Mouse (Mus musculus): Measurements from ENCODE around the gene Gnpda2. TPM values are rescaled to one million over a fixed set of nuclear protein-coding genes. Genes with fewer than 3 reads are reported as not detected.

Gnpda2 gene
- polyA plus RNA-seq (2012; rRNA removed): 21.1 and 25.2 TPM in 2 replicates
- polyA plus RNA-seq (2014; fragmentation: Nextera tagmentation; extraction: Ambion mirVana): 53.4 and 54.4 TPM in 2 replicates

DNA sequence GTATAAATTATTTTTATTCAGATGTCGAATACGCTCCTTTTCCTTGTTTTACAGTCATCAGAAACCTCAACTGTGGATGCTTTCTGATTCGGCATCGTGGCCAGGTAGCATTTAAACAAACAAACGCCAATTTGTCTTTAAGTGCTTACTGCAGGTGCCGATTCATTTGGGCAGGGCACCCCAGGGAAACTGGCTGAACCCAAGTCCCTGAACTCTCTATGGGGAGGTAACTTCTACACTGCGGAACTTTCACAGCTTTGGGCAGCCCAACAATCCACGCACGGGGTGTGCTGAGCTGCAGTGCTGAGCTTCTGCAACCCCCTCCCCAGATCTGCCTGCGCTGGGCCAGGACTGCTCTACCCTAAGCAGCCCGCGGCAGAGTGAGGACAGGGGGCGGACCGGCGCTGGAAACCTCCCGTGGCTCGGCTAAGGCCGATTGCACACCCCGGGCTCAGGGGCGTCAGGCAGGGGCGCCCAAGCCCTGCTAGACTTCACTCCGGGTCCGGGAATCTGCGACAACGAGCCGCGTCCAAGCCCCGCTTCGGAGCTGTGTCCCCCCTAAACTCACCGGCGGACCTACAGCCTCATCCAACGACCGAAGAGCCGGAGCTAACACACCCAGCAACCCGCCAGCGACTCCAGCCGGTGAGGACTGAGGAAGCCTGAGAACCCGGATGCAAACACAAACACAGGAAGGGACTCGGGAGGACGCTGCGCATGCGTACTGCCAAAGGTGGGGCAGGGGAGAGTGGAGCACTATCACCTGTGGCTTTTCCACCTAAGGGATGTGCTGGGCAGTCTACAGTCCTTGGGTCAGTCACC is at the start of gene Gnpda2:
TSS of gene Gnpda2 (minus strand) at position 701 of the 822 bp plus-strand sequence.
- Histone ChIP-seq H3K27ac (replicated peaks; ENCODE audit: low read depth, low read length) (peak within 1 kb of the TSS; percentile 76), H3K36me3 (ENCODE audit: control insufficient read depth, insufficient read depth, low read length) (peaks cover 6% of the 10 kb centered on the region; the same call in 1 of the 2 replicates), H3K4me1 (ENCODE audit: control insufficient read depth, insufficient read depth, low read length) (0 out of 2 replicates have a peak, but pooled peaks cover 4% of the 10 kb centered on the region), H3K27me3 (ENCODE audit: control insufficient read depth, insufficient read depth, low read length) (no peaks in the 10 kb centered on the region), H3K4me2 (replicated peaks; ENCODE audit: low read depth, low read length, severe bottlenecking) (peak within 1 kb of the TSS; percentile 76), H3K4me3 (replicated peaks; ENCODE audit: low read length) (peak within 1 kb of the TSS; percentile 65), H3K9ac (ENCODE audit: low read depth, low read length, severe bottlenecking) (peak within 1 kb of the TSS; percentile 85), H3K9me3 (ENCODE audit: control insufficient read depth, low read length) (no peaks in the 10 kb centered on the region)
- ATAC-seq (ENCODE audit: low FRiP score, low read depth): peak; percentile 95
- WGBS: 4% methylated on average over 40 of the region's 42 CpGs
- TF ChIP-seq POLR2A (IDR thresholded peaks at IDR 0.05; ENCODE audit: borderline replicate concordance, extremely low read depth, insufficient read depth, insufficient read length): peak; percentile 89; the same call in 1 of the 2 replicates
- DNase-seq (ENCODE audit: low spot score): peak; percentile 92

GRCm38 (mm10) chr5:69634766-69635165 is 42.6 kb upstream of the Gnpda2 start:
- no peaks in the 10 kb centered on the region for H3K27me3 ChIP-seq (ENCODE audit: control insufficient read depth, insufficient read depth, low read length)
- ATAC-seq (ENCODE audit: low FRiP score, low read depth) (no peak), DNase-seq (ENCODE audit: low spot score) (no peak)
- H3K4me2 ChIP-seq (replicated peaks; ENCODE audit: low read depth, low read length, severe bottlenecking): no peak overlapping the region
- H3K27ac ChIP-seq (replicated peaks; ENCODE audit: low read depth, low read length): no peak overlapping the region
- no peak overlapping the region for H3K9ac ChIP-seq (ENCODE audit: low read depth, low read length, severe bottlenecking)
- WGBS: 70% methylated on average over 4 of the region's 4 CpGs
- no peaks in the 10 kb centered on the region for H3K36me3 ChIP-seq (ENCODE audit: control insufficient read depth, insufficient read depth, low read length)
- no peak overlapping the region for H3K4me3 ChIP-seq (replicated peaks; ENCODE audit: low read length)
- no peaks in the 10 kb centered on the region for H3K9me3 ChIP-seq (ENCODE audit: control insufficient read depth, low read length)
- TF ChIP-seq POLR2A (IDR thresholded peaks at IDR 0.05; ENCODE audit: borderline replicate concordance, extremely low read depth, insufficient read depth, insufficient read length): no peak
- no peaks in the 10 kb centered on the region for H3K4me1 ChIP-seq (ENCODE audit: control insufficient read depth, insufficient read depth, low read length)

GRCm38 (mm10) chr5:69620899-69621298 is 28.8 kb upstream of the Gnpda2 start:
- H3K36me3 ChIP-seq (ENCODE audit: control insufficient read depth, insufficient read depth, low read length): no peaks in the 10 kb centered on the region
- TF ChIP-seq POLR2A (IDR thresholded peaks at IDR 0.05; ENCODE audit: borderline replicate concordance, extremely low read depth, insufficient read depth, insufficient read length): no peak
- no peaks in the 10 kb centered on the region for H3K4me1 ChIP-seq (ENCODE audit: control insufficient read depth, insufficient read depth, low read length)
- 65% methylated on average over 1 of the region's 1 CpGs for WGBS
- H3K9me3 ChIP-seq (ENCODE audit: control insufficient read depth, low read length): no peaks in the 10 kb centered on the region
- no peak overlapping the region for H3K9ac ChIP-seq (ENCODE audit: low read depth, low read length, severe bottlenecking)
- no peak overlapping the region for H3K27ac ChIP-seq (replicated peaks; ENCODE audit: low read depth, low read length)
- ATAC-seq (ENCODE audit: low FRiP score, low read depth) (no peak), DNase-seq (ENCODE audit: low spot score) (no peak)
- no peaks in the 10 kb centered on the region for H3K27me3 ChIP-seq (ENCODE audit: control insufficient read depth, insufficient read depth, low read length)
- no peak overlapping the region for H3K4me2 ChIP-seq (replicated peaks; ENCODE audit: low read depth, low read length, severe bottlenecking)
- no peak overlapping the region for H3K4me3 ChIP-seq (replicated peaks; ENCODE audit: low read length)

- DNase-seq (ENCODE audit: low spot score): peak; percentile 75
- no peak overlapping the region for H3K27ac ChIP-seq (replicated peaks; ENCODE audit: low read depth, low read length)
- H3K9ac ChIP-seq (ENCODE audit: low read depth, low read length, severe bottlenecking): no peak overlapping the region
- no peaks in the 10 kb centered on the region for H3K36me3 ChIP-seq (ENCODE audit: control insufficient read depth, insufficient read depth, low read length)
- 20% methylated on average over 4 of the region's 4 CpGs for WGBS
- no peaks in the 10 kb centered on the region for H3K4me1 ChIP-seq (ENCODE audit: control insufficient read depth, insufficient read depth, low read length)
- H3K4me3 ChIP-seq (replicated peaks; ENCODE audit: low read length): no peak overlapping the region
- no peaks in the 10 kb centered on the region for H3K27me3 ChIP-seq (ENCODE audit: control insufficient read depth, insufficient read depth, low read length)
- H3K4me2 ChIP-seq (replicated peaks; ENCODE audit: low read depth, low read length, severe bottlenecking): no peak overlapping the region
- H3K9me3 ChIP-seq (ENCODE audit: control insufficient read depth, low read length): peaks cover 3% of the 10 kb centered on the region; the same call in 1 of the 2 replicates
- TF ChIP-seq POLR2A (IDR thresholded peaks at IDR 0.05; ENCODE audit: borderline replicate concordance, extremely low read depth, insufficient read depth, insufficient read length): no peak
- no peak for ATAC-seq (ENCODE audit: low FRiP score, low read depth)
These were observed 21.2 kb upstream of the Gnpda2 start for GRCm38 (mm10) chr5:69613209-69613796.

DNA sequence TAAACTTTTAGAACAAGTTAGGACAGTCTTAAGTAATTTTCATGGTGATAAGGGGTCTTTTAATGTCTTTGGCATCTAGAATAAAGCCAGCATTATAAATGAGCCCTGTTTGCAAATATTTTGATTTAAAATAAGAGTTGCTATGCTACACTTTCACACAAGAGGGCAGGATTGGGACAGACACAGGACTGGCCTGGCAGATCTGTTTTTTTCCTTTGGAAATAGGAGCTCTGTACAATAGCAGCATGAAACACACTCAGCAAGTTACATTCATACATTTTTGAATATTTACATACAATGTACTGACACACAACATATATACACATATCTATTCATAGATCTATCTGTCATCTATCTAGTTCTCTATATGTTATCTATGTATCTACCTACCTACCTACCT is 8.9 kb upstream of the Gnpda2 start:
- Histone ChIP-seq H3K9me3 (ENCODE audit: control insufficient read depth, low read length) (no peaks in the 10 kb centered on the region), H3K36me3 (ENCODE audit: control insufficient read depth, insufficient read depth, low read length) (no peaks in the 10 kb centered on the region), H3K4me2 (replicated peaks; ENCODE audit: low read depth, low read length, severe bottlenecking) (no peak overlapping the region), H3K27ac (replicated peaks; ENCODE audit: low read depth, low read length) (no peak overlapping the region), H3K27me3 (ENCODE audit: control insufficient read depth, insufficient read depth, low read length) (no peaks in the 10 kb centered on the region), H3K4me3 (replicated peaks; ENCODE audit: low read length) (no peak overlapping the region), H3K9ac (ENCODE audit: low read depth, low read length, severe bottlenecking) (no peak overlapping the region), H3K4me1 (ENCODE audit: control insufficient read depth, insufficient read depth, low read length) (no peaks in the 10 kb centered on the region)
- no peak for TF ChIP-seq POLR2A (IDR thresholded peaks at IDR 0.05; ENCODE audit: borderline replicate concordance, extremely low read depth, insufficient read depth, insufficient read length)
- ATAC-seq (ENCODE audit: low FRiP score, low read depth) (no peak), DNase-seq (ENCODE audit: low spot score) (peak; percentile 28)

Data from limb, embryonic 14.5 days (tissue).